Mouse (Mus musculus) skeletal muscle tissue, postnatal 0 days (tissue): Measurements from ENCODE around the gene Zfp174. TPM values are rescaled to one million over a fixed set of nuclear protein-coding genes. Genes with fewer than 3 reads are reported as not detected.

Experiments used
- polyA plus RNA-seq: library from polyadenylated mRNA; unstranded; fragments of >200 nt; fragmentation: Nextera tagmentation; extraction: Ambion mirVana; gene quantifications from 2 replicates; pipeline ENCODE4 v1.2.1, GENCODE M21; 2015

Gene Zfp174
- 0.96 and 1.1 TPM in 2 replicates for polyA plus RNA-seq

GRCm38 (mm10) chr16:3846711-3847518 lies at the start of gene Zfp174:
TSS of gene Zfp174 (plus strand) at chr16:3847268.

GRCm38 (mm10) chr16:3830588-3831109 lies 16.4 kb upstream of the Zfp174 start, which contains the start of gene Olfr15:
TSS of gene Olfr15 (plus strand) at chr16:3830878.

DNA sequence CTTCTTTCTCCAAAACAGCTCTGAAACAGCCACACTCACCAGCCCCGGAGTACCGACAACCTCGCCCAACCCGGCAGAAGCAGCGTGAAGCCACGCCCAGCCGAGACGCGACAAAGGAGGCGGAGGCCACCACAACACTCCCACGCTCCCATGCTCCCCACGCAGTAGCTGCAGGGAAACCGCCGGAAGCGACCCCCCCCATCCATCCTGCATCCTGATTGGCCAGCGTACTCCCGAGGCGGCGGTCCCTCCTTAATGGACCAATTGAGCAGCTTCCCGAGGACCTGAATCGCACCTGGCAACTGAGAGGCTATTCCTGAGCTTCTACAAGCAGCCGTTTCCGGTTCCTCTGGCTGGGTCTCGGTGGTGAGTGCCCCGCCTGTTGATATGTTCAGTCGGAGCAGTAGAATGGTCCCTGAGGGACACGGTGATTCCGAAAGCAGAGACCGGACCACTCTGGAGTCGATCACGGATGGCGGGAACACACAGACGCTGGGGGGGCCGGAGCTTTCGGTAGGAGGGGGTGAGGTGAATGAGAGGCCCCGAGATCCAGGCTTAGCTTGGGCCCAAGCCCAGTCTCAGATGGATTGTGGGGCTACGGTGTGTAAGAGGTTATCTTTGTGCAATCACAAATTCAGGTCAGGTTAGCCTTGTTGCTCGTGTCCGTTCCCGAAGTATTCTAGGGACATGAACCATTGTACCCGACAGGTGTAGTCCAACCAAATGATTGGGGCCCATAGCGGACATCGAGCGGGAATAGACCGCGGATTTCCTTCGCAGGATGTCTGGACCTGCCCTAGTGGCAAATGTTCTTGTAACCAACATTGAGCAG lies 25.4 kb downstream of the Zfp174 start, which contains the start of gene Naa60:
Gene Naa60 (plus strand): TSS at position 160 of the 832 bp plus-strand sequence.

DNA sequence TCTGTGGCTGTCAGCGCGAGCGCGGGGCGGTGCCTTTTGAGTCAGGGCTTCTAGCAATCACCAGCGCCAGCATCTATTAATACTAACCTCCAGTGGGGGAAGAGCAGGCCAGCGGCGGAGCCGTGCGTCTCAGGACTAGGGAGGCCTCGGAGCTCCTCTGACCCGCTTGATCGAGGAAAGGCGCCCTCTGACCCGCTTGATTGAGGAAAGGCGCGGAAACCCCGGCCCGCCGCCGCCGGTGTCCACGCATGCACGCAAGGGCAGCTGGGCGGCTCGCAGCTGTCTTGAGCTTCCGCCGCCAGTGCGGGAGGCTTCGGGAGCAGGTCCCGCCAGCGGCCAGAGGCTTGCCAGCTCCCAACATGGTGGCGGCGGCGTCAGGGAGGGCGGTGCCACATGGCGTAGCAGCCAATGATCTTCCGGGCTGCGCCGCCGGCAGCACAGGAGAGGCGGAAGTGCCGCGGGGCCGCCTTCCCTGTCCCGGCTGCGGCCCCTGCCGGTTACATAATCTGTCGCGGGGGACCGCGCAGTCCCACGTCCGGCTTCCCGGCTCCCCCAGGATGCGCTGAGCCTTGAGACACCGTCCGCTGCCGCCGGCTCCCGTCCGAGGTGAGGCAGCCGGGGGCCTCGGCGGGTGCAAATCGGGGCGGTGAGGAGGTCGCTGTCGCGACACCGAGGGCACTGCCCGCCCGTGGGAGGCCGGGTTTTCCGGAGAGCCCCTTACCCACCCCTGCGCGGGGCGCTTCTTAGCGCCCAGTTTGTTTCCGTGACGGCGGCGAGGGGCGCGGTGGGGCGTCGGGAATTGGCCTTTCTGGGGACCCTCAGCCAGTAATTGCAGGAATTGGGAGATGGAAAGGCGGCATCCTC lies 37.4 kb downstream of the Zfp174 start, which contains the start of the genes Zfp597 and Gm20695:
Gene Zfp597 (minus strand): TSS at position 361 of the 864 bp plus-strand sequence.
Gene Gm20695 (plus strand): TSS at position 448 of the 864 bp plus-strand sequence.

Other genes starting within 250 kb of the Zfp174 start
- 0.05 TPM in 1 of 2 replicates, not detected in the other for gene Mefv, start 129.2 kb upstream of the Zfp174 start, polyA plus RNA-seq
- 17.8 and 18.7 TPM in 2 replicates for gene Zfp263, start 103.2 kb upstream of the Zfp174 start, polyA plus RNA-seq
- not detected in 2 replicates for gene Olfr15, start 16.4 kb upstream of the Zfp174 start, polyA plus RNA-seq
- gene Naa60, start 25.1 kb downstream of the Zfp174 start, polyA plus RNA-seq: 19.8 and 24.8 TPM in 2 replicates
- gene Zfp597, start 37.3 kb downstream of the Zfp174 start, polyA plus RNA-seq: 3.2 and 3.9 TPM in 2 replicates
- 0.69 and 1.2 TPM in 2 replicates for gene Gm20695, start 37.4 kb downstream of the Zfp174 start, polyA plus RNA-seq
- 6.0 and 6.8 TPM in 2 replicates for gene 1700037C18Rik, start 61.4 kb downstream of the Zfp174 start, polyA plus RNA-seq
- 12.0 and 12.9 TPM in 2 replicates for gene Cluap1, start 61.5 kb downstream of the Zfp174 start, polyA plus RNA-seq
- gene Nlrc3, start 129.4 kb downstream of the Zfp174 start, polyA plus RNA-seq: 1.1 and 1.3 TPM in 2 replicates
- 3.8 and 5.2 TPM in 2 replicates for gene Slx4, start 156.5 kb downstream of the Zfp174 start, polyA plus RNA-seq
- gene Dnase1, start 189.7 kb downstream of the Zfp174 start, polyA plus RNA-seq: 0.69 and 1.3 TPM in 2 replicates
- gene Trap1, start 230.6 kb downstream of the Zfp174 start, polyA plus RNA-seq: 76.4 and 84.2 TPM in 2 replicates